Comparison of ENCODE assay signal across 10 mouse cellular contexts in the genomic region with DNA sequence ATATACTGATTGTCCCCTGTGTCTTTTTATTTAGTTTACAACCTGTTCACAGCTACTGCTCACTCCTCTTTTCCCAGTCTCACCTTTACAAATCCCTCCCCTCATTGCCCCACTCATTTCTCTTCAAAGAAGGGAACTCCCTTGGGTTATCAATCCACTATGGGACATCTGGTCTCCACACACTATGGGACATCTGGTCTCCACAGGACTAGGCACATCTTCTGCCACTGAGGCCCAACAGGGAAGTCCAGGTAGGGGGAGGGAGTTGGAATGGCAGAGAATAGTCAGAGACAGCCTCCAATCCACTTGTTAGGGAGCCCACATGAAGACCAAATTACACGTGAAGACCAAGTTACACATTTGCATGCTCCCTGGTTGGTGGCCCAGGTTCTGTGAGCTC. TPM values are rescaled to one million over a fixed set of nuclear protein-coding genes. Genes with fewer than 3 reads are reported as not detected.
DNase-seq lines count a peak whose midpoint lies in the region; ATAC-seq and TF ChIP-seq lines count a peak whose summit lies in the region.
"Had no signal": no experiment of that assay in that cellular context is flagged by ENCODE, and none has a peak within 500 bp of the region (broad histone marks: within the 10 kb centered on the region; RNA-seq: fewer than 3 reads in every experiment).

No protein-coding gene starts in this region.

- H3K9ac ChIP-seq in hindbrain, embryonic 12.5 days: 0 out of 2 replicates have a peak overlapping the region, but pooled peaks have one; percentile 60

- no peak for DNase-seq in heart, embryonic 10.5 days (ENCODE audit: low spot score)
- DNase-seq in heart, adult 8-10 months (ENCODE audit: low spot score): no peak
- DNase-seq in brain, embryonic 14.5 days (ENCODE audit: low read depth): peak; percentile 0
- DNase-seq in natural killer cell, adult 2 months (ENCODE audit: low spot score in 2 of 2): no peak
- DNase-seq in layer of hippocampus, postnatal 25 days (ENCODE audit: extremely low spot score in 1 of 2, low spot score in 1 of 2): no peak
- DNase-seq in kidney, adult 11 months: no peak

- peaks cover 17% of the 10 kb centered on the region for H3K27me3 ChIP-seq in heart, embryonic 10.5 days (ENCODE audit: insufficient read depth, poor library complexity, severe bottlenecking)
- H3K27me3 ChIP-seq in hindbrain, embryonic 12.5 days: no peaks in the 10 kb centered on the region; the same call in 1 of the 2 replicates

- no peak overlapping the region for H3K27ac ChIP-seq in heart, embryonic 10.5 days
- no peak overlapping the region for H3K27ac ChIP-seq in hindbrain, embryonic 12.5 days

- ATAC-seq in hindbrain, embryonic 12.5 days (ENCODE audit: low FRiP score): peak; percentile 20; the same call in 1 of the 2 replicates
- peak; percentile 42 for ATAC-seq in megakaryocyte-erythroid progenitor cell, adult 5-6 weeks (replicated peaks; ENCODE audit: low FRiP score, low TSS enrichment, poor library complexity, severe bottlenecking)

- no peaks in the 10 kb centered on the region for H3K9me3 ChIP-seq in heart, embryonic 10.5 days
- H3K9me3 ChIP-seq in hindbrain, embryonic 12.5 days (replicated peaks): no peaks in the 10 kb centered on the region

- 67% methylated on average over 1 of the region's 1 CpGs for WGBS in heart, embryonic 10.5 days
- WGBS in hindbrain, embryonic 12.5 days: 67% methylated on average over 1 of the region's 1 CpGs

- peak overlapping the region; percentile 67 for H3K4me3 ChIP-seq in heart, embryonic 10.5 days
- H3K4me3 ChIP-seq in hindbrain, embryonic 12.5 days: peak overlapping the region; percentile 42

- H3K36me3 ChIP-seq in heart, embryonic 10.5 days: no peaks in the 10 kb centered on the region
- no peaks in the 10 kb centered on the region for H3K36me3 ChIP-seq in hindbrain, embryonic 12.5 days

- no peaks in the 10 kb centered on the region for H3K4me1 ChIP-seq in heart, embryonic 10.5 days
- no peaks in the 10 kb centered on the region for H3K4me1 ChIP-seq in hindbrain, embryonic 12.5 days

- no peak for TF ChIP-seq POLR2A in brain, embryonic 14.5 days (IDR thresholded peaks at IDR 0.05; ENCODE audit: borderline replicate concordance, extremely low read depth, insufficient read depth, insufficient read length, poor library complexity, severe bottlenecking)

- peak overlapping the region; percentile 76 for H3K4me2 ChIP-seq in hindbrain, embryonic 12.5 days (replicated peaks)

- no peak for TF ChIP-seq CTCF in brain, embryonic 14.5 days (IDR thresholded peaks at IDR 0.05; ENCODE audit: borderline replicate concordance, extremely low read depth, insufficient read depth, insufficient read length)

RNA-seq across cellular contexts. Expression of a gene that starts 45.8 kb away (rescaled TPM):
- 37.6 and 48.9 TPM in 2 replicates for polyA plus RNA-seq in heart, embryonic 10.5 days (2016; fragmentation: Nextera tagmentation; extraction: Ambion mirVana)
- 100 to 1,000 TPM; 172 to 240 (median 215) TPM for total RNA-seq in heart, adult 8-10 months (2022)
- 88.6 and 124 TPM in 2 replicates for polyA plus RNA-seq in brain, embryonic 14.5 days (2012; rRNA removed)
- 24.6 and 26.4 TPM in 2 replicates for polyA plus RNA-seq in hindbrain, embryonic 12.5 days (2016; fragmentation: Nextera tagmentation; extraction: Ambion mirVana)
- 620 and 624 TPM in 2 replicates for total RNA-seq in megakaryocyte-erythroid progenitor cell, adult 5-6 weeks (2014; fragmentation: Nextera tagmentation)
- total RNA-seq in megakaryocyte-erythroid progenitor cell, adult 5-6 weeks (2017): 689 and 900 TPM in 2 replicates
- total RNA-seq in layer of hippocampus, postnatal 25 days (2021): 10 to 100 TPM; 45.9 to 48.5 TPM

RNA-seq across cellular contexts. Expression of a gene that starts 52.1 kb away (rescaled TPM):
- polyA plus RNA-seq in heart, embryonic 10.5 days (2016; fragmentation: Nextera tagmentation; extraction: Ambion mirVana): not detected in 2 replicates
- total RNA-seq in heart, adult 8-10 months (2022): not detected
- not detected in 2 replicates for polyA plus RNA-seq in brain, embryonic 14.5 days (2012; rRNA removed)
- polyA plus RNA-seq in hindbrain, embryonic 12.5 days (2016; fragmentation: Nextera tagmentation; extraction: Ambion mirVana): not detected in 2 replicates
- total RNA-seq in megakaryocyte-erythroid progenitor cell, adult 5-6 weeks (2014; fragmentation: Nextera tagmentation): not detected in 2 replicates
- not detected in 2 replicates for total RNA-seq in megakaryocyte-erythroid progenitor cell, adult 5-6 weeks (2017)
- total RNA-seq in layer of hippocampus, postnatal 25 days (2021): not detected
- total RNA-seq: layer of hippocampus, postnatal 14 days had no signal
- polyA plus RNA-seq: spleen, adult 2 months had no signal

RNA-seq across cellular contexts. Expression of a gene that starts 52.1 kb away (rescaled TPM):
- polyA plus RNA-seq in heart, embryonic 10.5 days (2016; fragmentation: Nextera tagmentation; extraction: Ambion mirVana): not detected in 2 replicates
- total RNA-seq in heart, adult 8-10 months (2022): not detected
- not detected in 2 replicates for polyA plus RNA-seq in brain, embryonic 14.5 days (2012; rRNA removed)
- 0.43 TPM in 1 of 2 replicates, not detected in the other for polyA plus RNA-seq in hindbrain, embryonic 12.5 days (2016; fragmentation: Nextera tagmentation; extraction: Ambion mirVana)
- not detected in 2 replicates for total RNA-seq in megakaryocyte-erythroid progenitor cell, adult 5-6 weeks (2014; fragmentation: Nextera tagmentation)
- total RNA-seq in megakaryocyte-erythroid progenitor cell, adult 5-6 weeks (2017): not detected in 2 replicates
- total RNA-seq in layer of hippocampus, postnatal 25 days (2021): not detected
- total RNA-seq: layer of hippocampus, postnatal 14 days had no signal
- polyA plus RNA-seq: spleen, adult 2 months had no signal
